Mouse (Mus musculus) megakaryocyte, embryonic 14.5 days (primary cell): ENCODE results near the gene Tff3.

Experiments
- FLI1 ChIP-seq: IDR thresholded peaks from 2 replicates; pipeline ENCODE4 v1.6.1; 2012; ENCODE audit warnings: low read length, inconsistent platforms, mixed read lengths
- GATA1 ChIP-seq: IDR thresholded peaks from 3 replicates; pipeline ENCODE4 v1.6.1; 2012; ENCODE audit warnings: mixed read lengths, low read length, inconsistent platforms, borderline replicate concordance

- TF ChIP-seq GATA1: no peak
- TF ChIP-seq FLI1: no peak
Measured at GRCm38 (mm10) chr17:31165127-31165526, 35.7 kb upstream of the Tff3 start, which contains the start of gene Tff1.
